Mouse (Mus musculus): ENCODE results near the gene Prph2.

- no peak for TF ChIP-seq POLR2A (IDR thresholded peaks at IDR 0.05; ENCODE audit: extremely low read depth, insufficient read depth, low read length)
- TF ChIP-seq CTCF (IDR thresholded peaks at IDR 0.05; ENCODE audit: low read depth, low read length), result no peak
Observed at GRCm38 (mm10) chr17:46958045-46958444, 47.8 kb downstream of the Prph2 start.
